Mouse (Mus musculus) spleen, adult 10 weeks (tissue): ENCODE results near the gene Pkd2l1. TPM values are rescaled to one million over a fixed set of nuclear protein-coding genes. Genes with fewer than 3 reads are reported as not detected.

Experiments
- polyA plus RNA-seq: library from polyadenylated mRNA; stranded (reverse); fragments of 350-450 nt; fragmentation: Illumina TruSeq; extraction: RNeasy Lipid Tissue Mini Kit (QIAGEN cat#74804); gene quantifications from one replicate; pipeline ENCODE4 v1.2.3, GENCODE M21; 2015; ENCODE audit warnings: low replicate concordance; ENCODE audit not compliant: insufficient read depth

Gene Pkd2l1
- polyA plus RNA-seq, result not detected

DNA sequence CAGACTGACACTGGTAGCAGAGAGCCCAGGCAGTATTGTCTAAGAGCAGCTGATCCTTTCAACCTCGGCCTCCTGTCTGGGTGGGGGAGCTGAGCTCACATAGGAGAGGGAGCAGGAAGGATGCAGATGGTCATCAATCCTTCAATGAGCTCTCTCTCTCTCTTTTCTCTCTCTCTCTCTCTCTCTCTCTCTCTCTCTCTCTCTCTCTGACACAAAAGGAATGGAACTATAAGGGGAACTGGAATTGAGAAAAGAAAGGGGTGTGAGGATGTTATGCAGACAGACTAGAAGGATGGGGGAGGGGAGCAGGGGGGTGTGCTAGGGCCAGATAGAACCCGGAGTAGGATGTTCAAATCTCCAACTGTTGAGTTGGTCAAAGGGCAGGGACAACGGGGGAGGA lies at the start of gene Pkd2l1:
TSS of gene Pkd2l1 (minus strand) at position 101 of the 400 bp plus-strand sequence.

DNA sequence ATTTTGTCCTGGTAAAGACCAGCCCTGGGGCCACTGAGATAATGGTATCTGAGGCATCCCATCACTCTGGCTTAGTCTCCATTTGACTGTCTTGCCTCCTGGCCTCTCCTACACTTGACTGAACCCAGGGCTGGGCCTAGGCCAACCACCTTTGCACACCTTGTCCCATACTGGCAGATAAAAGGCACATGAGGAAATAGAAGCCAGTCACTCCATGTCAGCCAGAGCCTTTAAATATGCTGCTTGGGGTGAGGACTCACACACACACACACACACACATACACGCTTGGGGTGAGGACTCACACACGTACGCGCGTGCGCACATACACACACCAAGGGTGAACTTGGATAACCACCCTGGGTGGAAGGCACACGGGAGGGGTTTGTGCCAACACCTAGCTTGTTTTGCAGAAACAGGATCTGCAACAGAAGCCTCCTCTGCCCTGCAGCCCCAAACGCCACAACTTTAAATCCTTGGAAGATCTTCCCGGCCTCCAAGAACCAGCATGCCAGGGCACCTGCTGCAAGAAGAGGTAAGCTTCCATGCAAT lies 10.8 kb upstream of the Pkd2l1 start, which contains the start of gene Scd3:
TSS of gene Scd3 (plus strand) at position 255 of the 550 bp plus-strand sequence.

DNA sequence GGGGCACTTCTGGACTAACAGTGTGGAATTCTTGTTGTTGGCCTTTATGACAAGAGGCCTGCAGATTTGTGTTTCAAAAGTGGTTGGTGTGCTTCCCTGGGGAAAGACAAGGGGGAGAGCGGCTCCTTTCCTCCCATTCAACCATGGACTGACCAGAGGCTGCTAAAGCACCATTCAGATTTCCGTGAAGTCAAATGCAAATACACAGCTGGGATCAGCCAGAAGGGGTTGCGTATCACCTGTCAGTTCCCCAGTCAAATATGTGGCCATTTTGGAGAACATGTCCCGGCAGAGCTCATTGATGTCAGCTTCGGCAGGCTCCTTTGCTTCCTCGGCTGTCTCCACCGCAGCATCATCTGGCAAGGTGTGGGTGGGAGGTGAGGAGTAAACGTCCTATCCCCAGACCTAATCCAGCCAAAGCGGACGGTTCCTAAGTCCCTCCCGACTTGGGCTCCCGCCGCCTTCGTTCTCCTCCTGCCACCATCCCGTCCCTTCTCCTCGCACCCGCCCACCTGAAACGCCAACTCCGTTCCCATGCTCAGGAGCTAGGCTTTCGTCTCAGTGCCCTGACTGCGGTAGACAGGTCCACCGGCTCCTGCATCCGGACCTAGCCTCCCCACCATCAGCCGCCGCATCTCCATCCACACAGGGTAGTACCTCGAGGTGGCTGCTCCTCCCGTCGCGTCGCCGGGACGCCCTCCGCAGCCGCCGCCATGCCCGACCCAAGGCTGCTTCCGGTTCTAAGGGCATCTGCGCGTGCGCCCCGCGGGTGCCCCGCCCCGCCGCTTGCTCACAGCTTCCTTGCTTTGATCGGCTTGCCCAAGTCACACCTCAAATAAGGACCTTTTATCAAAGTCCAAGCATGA lies 46.3 kb downstream of the Pkd2l1 start, which contains the start of gene Bloc1s2:
TSS of gene Bloc1s2 (minus strand) at position 745 of the 866 bp plus-strand sequence.

DNA sequence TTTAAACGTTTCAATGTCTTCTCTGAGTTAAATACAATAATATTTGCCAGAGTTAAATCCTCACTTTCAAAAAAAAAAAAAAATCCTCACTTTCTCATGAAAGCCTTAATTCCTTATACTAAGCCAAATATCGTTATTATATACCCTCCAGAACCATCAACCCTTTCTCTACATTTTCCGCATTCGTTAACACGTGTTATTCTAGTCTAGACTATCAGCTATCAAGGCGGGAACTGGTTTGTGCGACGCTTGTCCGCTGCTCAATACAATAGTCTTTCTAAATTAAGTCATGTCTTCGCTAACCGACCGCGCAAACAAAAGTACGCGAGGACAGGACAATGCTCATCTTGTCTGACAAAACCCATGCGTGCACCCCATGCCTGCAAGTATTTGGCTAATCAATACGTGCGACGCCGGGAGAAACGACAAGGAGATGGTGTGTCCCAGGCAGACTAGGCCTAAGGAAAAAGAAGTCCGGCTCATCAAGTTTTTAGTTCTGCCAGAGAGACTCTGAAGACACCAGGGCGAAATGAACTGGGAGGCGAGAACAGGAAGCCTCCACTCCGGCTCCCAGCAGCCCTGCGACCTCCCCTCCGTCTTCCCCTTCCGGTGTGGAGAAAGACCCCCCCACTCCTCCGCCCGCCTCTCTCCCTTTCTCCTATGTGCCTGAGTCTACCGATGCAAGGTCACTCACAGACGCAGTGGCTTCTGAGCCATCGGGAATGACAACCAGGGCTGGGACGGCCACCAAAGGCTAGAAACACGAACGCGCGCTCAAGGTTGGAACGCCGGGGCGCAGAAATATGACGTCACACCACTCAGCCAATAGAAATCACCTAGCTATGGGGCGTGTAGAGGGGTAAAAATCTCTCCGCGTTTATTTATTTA lies 56.9 kb downstream of the Pkd2l1 start, which contains the start of gene Cwf19l1:
TSS of gene Cwf19l1 (minus strand) at position 805 of the 888 bp plus-strand sequence.

DNA sequence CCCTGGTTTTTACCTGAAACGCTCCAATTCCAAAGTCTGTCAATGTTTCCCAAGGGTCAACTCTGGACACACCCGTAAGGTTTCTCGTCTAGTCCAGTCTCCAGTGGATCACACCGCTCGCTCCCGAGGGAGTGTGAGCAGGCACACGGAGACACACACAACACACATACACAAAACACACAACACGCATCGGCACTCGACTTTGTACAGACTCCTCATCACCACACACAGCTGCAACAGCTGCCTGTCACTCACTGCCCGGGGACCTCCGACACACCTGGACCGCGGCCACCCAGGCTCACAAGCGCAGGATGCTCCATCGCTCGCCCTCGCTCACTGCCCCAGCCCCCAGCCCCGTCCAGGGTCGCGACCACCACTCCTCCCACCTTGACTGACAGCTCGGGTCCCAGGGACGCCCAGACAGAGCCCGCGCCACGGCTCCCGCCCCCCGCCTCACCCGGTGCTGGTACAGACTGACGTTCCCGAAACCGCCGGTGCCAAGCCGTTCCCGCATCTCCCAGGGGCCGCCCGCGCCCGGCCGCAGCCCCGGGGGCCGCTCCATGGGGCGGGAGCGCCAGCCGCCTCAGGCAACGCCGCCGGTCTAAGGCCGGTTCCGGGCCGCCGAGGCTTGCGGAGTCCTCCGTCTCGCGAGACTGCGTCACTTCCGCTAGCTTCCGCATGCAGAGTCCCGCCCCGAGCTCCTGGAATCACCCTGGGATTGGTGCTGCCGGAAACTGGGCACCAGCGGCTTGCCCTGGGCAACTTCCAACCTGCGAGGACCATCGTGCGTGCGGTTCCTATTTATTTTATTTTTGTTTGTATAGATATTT lies 85.2 kb downstream of the Pkd2l1 start, which contains the start of gene Chuk:
TSS of gene Chuk (minus strand) at position 650 of the 830 bp plus-strand sequence.

Other genes starting within 250 kb of the Pkd2l1 start
- gene Cpn1, start 205.9 kb downstream of the Pkd2l1 start, polyA plus RNA-seq, result not detected
- not detected for gene Cyp2c23, start 163.2 kb downstream of the Pkd2l1 start, polyA plus RNA-seq
- gene Erlin1, start 122.7 kb downstream of the Pkd2l1 start, polyA plus RNA-seq, result 38.1 TPM
- gene Chuk, start 85.0 kb downstream of the Pkd2l1 start, polyA plus RNA-seq, result 173 TPM
- gene Cwf19l1, start 56.6 kb downstream of the Pkd2l1 start, polyA plus RNA-seq, result 39.6 TPM
- gene Bloc1s2, start 46.0 kb downstream of the Pkd2l1 start, polyA plus RNA-seq, result 179 TPM
- gene Scd3, start 10.8 kb upstream of the Pkd2l1 start, polyA plus RNA-seq, result not detected
- 60.4 TPM for gene Scd2, start 101.2 kb upstream of the Pkd2l1 start, polyA plus RNA-seq
- 1.0 TPM for gene Scd4, start 140.7 kb upstream of the Pkd2l1 start, polyA plus RNA-seq
- gene Scd1, start 215.4 kb upstream of the Pkd2l1 start, polyA plus RNA-seq, result 315 TPM